Mouse (Mus musculus) mesoderm, embryonic 11.5 days (tissue): Measurements from ENCODE around the gene Amigo3.
"Not testable (repeated sequence)": the region's sequence is repeated elsewhere in the genome, so short reads cannot be mapped to it uniquely, and the experiment has no call there.

Source experiments
- DNase-seq: peaks from one replicate; pipeline ENCODE4 v3.0.0-alpha.2; 2012; ENCODE audit warnings: low read depth, low spot score

Amigo3 gene

DNA sequence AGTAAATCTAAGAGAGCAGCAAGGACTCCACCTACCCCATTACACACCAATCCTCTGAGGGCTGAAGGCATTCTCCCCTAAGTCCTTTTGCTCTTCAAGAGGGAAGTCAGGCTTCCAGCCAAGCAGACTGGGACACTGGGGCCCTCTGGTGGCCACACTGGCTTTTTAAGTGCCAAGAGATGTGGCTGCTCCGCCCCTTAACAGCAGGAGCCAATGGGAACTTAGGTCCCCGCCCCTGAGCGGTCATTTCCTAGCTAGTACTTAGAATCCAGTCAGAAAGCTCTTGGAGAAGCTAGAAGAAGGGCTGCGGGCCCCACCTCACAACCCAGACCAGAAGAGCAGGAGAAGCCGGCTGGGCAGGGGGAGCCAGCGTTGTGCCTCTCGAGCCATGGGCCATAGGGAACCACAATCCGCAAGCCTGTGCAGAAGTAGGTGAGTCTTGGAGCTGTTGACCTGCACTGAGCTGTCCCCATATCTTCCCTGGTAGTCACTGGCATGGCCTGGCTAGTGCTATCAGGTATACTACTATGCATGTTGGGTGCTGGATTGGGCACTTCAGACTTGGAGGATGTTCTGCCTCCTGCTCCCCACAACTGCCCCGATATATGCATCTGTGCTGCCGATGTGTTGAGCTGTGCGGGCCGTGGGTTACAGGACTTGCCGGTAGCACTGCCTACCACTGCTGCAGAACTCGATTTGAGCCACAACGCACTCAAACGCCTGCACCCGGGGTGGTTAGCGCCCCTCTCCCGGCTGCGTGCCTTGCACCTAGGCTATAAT is at the start of gene Amigo3:
TSS of gene Amigo3 (plus strand) at position 275 of the 780 bp plus-strand sequence.
- peak; percentile 95 for DNase-seq

DNA sequence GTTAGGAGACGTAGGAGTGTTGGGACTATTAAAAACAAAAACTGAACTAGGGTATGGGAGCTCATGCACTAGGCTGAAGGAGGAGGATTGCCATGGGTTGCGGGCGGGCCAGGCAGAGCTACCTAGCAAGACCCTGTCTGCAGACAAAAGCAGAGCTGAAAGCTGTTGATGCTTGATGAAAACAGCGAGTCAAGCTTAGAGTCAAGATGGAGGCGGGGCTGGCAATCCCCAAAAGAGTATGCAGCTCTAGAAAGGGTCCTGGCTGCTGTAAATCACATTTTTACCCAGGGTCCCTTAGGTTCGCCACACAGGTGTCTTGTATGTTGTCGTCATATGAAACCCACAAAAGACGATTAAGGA is 49.4 kb upstream of the Amigo3 start:
- DNase-seq = no peak

DNA sequence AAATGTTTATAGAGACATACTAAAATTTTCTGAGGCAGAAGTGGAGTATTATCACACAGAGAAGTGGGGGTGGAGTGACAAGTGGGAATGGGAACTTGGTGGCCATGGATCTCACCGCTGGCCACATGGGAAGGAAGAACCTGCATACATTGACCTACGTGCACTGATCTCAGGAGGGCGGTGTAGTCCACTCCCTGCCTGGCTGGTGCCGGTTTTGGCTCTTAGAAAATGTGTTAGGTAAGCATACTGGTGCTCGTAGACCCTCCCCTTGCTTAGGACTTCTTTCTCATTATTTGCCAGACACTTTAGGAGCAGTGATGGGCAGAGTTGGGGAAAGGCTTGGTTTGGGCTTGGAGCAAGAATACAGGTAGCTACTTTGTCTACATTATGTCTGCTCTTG is 44.9 kb upstream of the Amigo3 start:
- no peak for DNase-seq

DNA sequence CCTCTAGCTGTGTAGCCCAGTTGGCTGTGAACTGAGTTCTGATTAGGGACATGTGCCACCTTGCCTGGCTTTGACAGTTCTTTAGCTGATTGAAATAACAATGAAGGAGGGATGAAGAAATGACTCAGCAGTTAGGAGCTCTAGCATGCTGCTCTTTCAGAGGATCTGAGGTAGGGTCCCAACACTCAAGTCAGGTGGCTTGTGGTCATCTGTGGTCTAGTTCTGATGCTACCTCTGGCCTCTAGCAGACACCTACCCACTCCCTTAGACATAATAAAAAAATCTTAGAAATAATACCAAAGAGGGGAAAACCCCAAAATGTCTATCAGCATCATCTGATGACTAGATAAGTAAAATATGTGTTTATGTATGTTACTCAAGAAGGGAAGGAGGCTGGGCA is 42.6 kb upstream of the Amigo3 start:
- DNase-seq = no peak

DNA sequence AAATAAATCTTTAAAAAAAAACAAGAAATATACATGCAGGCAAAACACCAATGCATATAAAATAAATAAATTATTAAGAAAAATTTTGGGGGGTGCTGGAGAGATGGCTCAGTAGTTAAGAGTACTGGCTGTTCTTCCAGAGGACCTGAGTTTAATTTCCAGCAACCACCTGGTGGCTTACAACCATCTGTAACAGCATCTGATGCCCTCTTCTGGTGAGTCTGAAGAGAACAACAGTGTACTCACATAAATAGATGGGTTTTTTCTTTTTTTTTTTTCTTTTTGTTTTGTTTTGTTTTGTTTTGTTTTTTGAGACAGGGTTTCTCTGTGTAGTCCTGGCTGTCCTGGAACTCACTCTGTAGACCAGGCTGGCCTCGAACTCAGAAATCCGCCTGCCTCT is 39.4 kb upstream of the Amigo3 start:
- not testable (repeated sequence) for DNase-seq

DNA sequence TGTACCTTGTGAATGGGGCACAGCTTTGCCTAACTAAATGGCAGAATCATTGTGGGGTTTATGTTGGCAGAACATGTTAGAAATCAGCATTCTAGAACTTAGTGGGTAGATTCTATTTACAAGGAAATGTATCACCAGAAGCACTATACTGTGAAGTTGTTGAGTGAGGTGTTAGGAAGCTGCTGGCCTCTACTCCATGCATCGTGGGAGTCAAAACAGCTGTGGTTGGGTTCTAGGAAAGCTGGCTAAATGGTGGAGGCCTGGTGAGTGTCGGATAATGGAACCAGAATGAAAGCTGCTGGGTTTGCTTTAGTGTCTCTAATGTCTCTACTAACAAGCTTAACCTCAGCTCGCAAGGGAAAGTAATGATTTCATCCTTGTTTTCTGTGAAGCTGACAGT is 35.8 kb upstream of the Amigo3 start:
- no peak for DNase-seq

DNA sequence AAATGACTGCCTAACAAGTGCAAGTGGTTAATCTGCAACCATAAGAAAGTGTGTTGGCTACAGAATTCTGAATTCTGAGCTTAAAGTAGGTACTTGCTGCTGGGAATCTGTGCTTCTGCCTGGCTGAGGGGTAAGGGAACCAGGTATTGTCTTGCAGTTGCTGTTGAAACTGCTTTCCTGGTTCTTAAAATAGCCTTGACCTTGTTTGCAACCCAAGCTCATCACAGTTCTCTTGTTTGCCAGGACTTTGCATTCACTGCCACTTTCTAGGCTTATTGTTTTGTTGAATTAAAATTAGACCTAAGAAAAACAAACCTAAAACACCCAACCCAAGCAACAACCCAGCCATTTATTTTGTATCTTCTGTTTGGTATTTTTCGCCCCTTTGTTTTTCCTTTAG is 32.2 kb upstream of the Amigo3 start:
- no peak for DNase-seq

DNA sequence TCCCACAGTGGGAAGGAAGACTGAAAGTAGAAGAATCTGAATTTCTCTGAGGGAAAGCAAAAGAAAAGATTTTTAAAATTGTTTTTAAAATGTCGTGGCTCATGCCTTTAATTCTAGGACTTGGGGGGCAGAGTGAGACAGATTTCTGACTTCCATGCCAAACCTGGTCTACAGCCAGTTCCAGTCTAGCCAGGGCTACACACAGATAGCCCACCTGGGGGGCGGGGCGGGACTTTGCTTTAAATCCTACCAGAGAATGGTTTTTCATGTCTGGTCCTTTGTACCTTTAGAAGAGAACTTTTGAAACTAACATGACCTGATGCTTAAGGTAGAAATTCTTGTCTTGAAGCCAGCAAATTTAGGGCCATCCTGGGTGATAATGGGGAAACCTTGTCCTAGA is 29.7 kb upstream of the Amigo3 start:
- DNase-seq = no peak

DNA sequence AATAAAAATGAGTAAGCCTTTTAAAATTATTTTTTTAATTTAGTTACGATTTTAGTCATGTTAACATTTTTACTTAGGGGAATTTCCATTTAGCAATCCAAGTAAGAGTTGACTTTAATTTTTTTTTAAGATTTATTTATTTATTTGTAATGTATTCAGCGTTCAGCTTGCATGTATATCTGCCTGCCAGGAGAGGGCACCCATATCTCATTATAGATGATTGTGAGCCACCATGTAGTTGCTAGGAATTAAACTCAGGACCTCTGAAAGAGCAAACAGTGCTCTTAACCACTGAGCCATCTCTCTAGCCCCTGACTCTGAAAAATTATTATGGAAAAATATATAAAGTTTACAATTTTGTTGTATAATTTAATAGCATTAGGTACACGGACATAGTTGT is 26.4 kb upstream of the Amigo3 start:
- no peak for DNase-seq

DNA sequence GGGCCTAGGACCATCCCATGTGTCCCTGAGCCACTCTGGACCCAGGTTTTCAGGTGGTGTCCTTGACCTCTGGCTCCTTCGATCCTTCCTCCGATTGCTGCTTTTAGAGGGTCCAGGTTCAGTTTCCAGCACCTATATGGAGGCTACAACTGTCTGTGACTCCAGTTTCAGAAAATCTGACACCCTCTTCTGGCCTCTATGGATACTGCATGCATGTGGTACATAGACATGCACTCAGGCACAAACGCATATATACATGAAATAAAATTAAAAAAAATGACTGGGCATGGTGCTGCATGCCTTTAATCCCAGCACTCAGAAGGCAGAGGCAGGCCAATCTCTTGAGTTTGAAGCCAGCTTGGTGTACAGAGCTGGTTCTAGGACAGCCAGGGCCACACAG is 25.1 kb upstream of the Amigo3 start:
- DNase-seq = no peak

DNA sequence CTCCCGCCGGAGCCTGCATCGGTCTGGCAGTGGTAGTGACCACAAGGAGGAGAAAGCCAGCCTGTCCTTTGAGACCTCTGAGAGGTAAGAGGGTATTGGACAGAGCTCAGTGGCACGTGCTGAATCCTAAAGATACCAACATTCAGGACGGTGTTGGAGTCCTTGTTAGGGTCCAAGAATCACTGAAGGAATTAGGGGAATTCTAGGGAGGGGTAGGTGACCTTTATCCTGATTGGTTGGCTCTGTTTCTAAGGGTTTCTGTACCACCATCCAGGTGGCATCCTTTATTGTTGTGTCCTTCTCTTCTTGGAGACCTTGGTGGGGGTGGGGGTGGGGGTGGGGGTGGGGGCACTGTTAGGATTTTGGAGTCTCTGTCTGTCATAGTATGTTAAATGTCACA is 20.8 kb upstream of the Amigo3 start:
- DNase-seq = no peak

DNA sequence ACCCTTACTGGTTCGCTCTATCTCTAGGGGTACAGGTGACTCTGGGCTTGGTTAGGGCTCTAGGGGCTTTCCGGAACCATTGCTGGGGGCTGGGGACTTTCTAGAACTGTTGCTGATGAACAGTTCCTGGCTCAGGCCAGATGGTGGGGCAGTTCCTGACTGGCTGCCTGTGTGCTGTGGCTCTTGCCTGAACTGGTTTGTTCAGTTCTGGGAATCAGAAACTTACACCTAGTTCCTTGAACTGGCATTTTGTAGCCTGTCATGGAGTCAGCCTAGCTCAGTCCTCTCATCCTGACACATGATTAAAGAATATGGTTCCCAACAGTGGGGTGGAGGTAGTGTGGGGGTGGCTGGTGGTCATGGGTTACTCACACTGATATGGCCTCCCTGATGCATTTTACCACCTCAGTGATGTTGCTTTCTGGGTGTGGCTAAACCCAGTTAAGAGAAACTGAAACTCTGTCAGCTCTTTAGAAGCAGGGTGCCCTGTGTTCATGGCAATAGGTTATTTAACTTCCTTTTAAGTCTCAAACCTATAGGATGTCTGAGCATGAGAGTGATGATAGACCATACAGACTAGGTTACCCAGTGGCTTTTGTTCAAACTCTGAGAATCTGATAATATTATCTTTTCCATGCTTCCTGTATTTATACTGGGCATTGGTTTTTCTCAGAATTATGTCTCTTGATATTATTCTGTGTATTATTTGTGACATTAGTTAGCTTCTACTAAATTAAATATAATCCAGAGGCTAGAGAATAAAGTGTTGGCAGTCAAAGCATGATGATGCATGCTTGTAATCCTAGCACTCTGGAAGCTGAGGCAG is 17.4 kb upstream of the Amigo3 start:
- DNase-seq = no peak

DNA sequence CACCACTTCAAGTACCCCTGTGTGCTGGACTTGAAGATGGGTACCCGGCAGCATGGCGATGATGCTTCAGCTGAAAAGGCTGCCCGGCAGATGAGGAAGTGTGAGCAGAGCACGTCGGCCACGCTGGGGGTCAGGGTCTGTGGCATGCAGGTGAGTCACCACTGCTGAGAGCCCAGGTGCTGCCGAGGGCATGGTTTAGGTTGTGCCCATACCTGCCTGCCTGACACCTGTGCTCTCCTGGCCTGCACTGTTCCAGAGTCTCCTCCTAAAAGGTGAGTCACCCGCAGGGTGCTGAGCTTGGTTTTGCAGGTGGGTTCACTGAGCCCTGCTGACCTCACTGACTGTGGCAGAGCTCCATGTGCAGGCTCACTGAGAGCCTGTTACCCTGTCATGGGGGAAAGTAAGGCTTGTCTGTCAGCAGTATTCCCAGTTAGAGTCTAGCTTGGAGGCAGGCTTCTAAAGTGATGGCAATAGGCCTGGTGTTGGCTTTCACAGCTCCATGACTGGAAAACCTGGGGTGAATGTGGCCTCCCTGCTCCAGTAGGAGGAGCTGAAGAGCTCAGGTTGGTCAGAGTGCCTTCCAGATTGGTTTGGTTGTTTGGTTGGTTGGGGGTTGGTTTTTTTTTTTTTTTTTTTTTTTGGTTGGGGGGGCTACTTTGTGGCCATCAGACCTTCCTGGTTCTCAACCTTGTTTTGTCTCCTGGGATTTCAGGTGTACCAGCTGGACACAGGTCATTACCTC is 8.0 kb upstream of the Amigo3 start:
- DNase-seq = no peak

DNA sequence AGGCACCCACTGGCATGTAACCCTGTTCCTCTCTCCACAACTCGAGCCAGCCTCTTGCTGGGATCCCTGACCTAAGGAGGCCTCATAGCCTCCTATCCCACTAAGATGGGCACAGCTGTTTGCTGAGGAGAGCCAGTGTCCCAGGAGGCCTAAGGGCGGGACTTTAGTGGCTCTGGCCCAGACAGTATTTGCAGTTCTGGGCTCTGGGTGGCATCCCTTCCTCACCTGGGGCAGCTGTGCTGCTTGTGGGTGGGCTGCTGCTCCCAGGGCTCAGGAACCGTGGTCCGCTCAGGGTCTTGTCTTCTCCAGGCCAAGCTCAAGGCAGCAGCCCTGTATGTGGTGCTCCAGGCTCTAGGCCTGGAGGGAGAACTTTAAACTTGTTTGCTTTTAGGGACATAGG is 6.4 kb upstream of the Amigo3 start:
- no peak for DNase-seq

DNA sequence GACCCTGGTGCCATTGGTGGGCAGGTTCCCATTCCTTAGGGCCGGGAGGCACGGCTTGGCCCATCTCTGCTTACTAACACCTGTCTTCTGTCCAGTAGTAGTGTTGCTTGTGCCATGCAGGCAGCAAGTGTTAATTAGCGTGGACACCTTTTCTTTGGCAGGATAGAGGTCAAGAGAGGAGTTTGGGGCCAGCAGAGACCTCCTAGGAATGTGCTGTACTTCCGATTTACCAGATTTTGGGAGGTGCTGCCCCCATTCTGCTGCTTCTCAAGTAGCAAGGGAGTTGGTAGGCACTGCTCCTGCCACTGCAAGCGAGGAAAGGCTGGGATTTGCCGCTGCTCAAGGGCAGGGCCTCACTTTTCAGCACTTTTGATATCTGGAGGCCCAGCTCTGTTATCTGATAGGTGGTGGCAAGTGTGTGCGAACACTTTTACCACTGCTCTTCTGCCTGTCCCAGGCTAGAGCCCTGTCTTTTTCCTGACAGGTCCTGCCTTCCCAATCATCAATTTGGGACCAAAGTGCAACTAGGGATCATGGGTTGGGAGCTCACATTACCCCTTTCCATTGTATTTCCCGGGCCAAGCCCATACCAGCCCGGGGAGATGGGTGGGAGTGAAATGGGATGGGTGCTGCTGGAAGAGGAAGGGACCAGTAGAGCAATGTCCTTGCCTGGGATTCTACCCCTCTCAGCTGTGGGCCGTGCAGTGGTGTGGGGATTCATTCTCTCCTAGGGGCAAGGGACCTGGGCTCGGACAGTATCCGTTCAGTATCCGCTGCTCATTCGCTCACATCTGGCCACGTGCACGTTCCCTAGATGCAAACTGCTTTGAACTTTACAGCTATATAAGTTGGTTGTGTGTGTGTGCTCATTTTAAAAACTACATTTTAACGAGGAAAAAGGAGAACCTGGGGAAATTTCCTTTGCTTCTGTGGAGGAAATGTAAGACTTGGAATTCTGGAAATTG is 5.1 kb upstream of the Amigo3 start:
- no peak for DNase-seq

DNA sequence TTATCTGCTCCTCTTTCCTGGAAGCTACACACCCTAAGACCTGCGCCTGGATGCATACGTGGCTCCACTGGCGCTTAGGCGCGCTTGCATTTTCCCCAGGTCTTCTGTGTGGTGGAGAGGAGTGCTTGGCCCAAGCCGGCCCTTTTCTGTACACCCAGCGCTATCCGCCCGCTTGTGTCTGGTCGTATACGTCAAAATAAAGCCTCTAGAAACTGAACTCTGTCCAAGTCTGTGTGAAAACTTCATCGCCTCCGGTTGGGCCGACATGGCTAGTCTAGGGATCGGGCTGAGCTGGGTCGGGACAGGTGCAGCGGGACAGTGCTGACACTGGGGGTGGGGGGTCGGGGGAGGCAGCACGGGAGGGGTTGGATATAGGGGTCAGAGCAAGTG is 4.4 kb upstream of the Amigo3 start:
- peak; percentile 18 for DNase-seq

DNA sequence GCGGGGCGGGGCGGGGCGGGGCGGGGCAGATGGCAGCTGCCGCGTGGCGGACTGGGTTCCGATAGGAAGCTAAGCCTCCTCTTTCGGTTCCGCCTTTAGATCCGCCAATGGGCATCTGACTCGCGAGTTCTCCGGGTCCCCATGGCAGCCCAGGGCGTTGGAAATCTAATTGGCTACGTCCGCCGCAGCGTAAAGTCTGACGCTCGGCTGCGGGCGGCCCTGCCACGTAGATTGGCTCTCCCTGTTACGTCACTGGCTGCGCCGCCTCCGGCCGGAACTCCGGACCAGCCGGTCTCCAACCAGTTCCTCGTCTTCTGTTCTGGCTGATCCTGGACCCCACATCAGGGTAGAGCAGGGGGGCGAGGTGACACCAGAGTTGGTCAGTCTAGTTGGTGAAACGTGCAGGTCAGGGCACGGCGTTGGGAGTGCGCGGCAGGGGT is 3.9 kb upstream of the Amigo3 start, which contains the start of gene Gmppb:
TSS of gene Gmppb (plus strand) at position 227 of the 440 bp plus-strand sequence.
- DNase-seq = peak; percentile 97

DNA sequence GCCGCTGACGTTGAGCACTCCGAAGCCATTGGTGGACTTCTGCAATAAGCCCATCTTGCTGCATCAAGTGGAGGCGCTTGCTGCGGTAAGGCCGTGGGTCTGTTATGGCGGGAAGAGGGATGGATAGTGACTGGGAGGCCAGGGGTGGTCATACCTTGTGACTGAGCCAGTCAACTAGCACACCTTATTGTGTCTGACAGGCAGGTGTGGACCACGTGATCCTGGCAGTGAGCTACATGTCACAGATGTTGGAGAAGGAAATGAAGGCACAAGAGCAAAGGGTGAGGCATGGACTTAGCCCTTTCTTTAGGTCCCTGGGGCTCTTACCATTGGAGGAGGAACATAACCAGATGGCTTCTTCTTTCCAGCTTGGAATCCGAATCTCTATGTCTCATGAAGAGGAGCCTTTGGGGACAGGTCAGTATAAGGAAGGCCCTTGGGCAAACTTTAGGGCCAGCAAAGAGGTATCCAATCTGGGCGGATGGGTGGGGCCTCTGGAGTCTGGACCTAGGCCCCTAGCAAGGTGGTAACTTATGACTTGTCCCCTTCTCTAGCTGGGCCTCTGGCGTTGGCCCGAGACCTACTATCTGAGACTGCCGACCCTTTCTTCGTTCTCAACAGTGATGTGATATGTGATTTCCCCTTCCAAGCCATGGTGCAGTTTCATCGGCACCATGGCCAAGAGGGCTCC is 3.3 kb upstream of the Amigo3 start:
- no peak for DNase-seq

DNA sequence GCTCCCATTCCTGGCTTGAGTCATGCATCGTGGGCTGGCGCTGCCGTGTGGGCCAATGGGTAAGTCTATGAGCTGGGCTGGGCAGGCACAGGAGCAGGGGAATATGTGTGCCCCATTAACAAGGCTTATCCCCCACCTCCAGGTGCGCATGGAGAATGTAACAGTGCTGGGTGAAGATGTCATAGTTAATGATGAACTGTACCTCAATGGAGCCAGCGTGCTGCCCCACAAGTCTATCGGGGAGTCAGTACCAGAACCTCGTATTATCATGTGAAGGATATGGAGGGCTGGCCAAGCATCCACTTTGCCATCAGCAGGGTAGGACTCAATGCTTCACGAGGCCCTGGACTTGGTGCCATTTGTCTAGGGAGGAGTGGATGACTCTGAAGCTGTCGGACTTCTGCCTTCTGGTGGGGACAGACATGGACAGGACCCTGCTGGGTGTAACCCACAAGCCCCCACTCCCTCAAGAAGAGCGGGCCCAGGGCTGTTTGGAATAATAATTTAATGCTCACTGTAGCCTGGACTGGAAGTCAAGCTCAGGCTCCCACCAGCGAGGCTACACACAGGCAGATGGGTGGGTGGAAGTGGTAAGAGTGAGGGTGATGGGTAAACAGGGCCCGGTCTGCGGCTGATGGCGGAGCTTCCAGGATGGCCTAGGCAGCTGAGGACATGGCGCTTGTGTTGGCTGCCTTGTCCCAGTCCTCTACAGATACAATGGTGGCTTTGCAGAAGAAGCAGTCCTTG is 1.6 kb upstream of the Amigo3 start:
- no peak for DNase-seq

DNA sequence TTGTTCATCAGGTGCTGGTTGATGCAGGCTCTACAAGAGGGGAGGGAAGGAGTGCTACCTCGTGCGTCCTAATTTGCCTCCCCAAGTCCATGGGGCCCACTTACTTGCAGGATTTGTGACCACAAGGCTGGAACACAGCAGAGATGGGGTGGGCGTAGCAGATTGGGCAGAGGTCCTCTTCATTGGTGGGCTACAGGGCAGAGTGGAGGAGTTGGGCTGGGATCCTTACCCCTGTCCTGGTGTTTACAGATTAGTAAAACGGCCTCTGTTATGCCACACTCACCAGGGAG is 1.1 kb upstream of the Amigo3 start:
- no peak for DNase-seq
